Mouse (Mus musculus): Measurements from ENCODE around the gene Znhit3.

DNA sequence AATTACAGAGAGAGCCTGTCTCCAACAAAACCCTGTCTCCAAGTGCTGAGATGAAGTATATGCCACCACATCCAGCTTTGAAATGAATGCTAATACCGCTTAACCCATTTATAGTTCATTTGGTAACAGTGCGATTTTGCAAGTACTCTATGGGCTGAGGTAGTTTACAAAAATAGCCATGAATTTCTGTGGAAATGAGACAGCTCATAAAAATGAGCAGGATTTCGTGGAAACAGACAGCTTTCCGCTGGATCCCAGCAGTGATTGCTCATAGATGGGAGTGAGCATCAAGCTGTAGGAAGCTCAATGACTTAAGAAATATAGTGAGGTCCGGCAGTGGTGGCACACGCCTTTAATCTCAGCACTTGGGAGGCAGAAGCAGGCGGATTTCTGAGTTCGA lies 4.8 kb upstream of the Znhit3 start:
- no peak for TF ChIP-seq CTCF (IDR thresholded peaks at IDR 0.05; ENCODE audit: borderline replicate concordance, insufficient read depth, low read length)
- no peak for TF ChIP-seq POLR2A (IDR thresholded peaks at IDR 0.05; ENCODE audit: low read depth, low read length)

Data from embryonic fibroblast, embryonic 13.5 days (primary cell).